Mouse (Mus musculus) G1E (cell line): ENCODE measurements at regions not wholly inside any gene's neighbourhood (a gene's known extent, or its start where the extent isn't known, plus 50 kb on each side); places are given as distances from the start of the nearest gene placed in this dataset.

Experiments used
- CTCF ChIP-seq: IDR thresholded peaks from 2 replicates; pipeline ENCODE4 v1.5.1; 2012; ENCODE audit warnings: low read depth, low read length, inconsistent platforms, mixed read lengths
- GATA1 ChIP-seq: IDR thresholded peaks from 2 replicates; pipeline ENCODE4 v1.6.1; 2012; ENCODE audit warnings: borderline replicate concordance, low read length, inconsistent platforms, mixed read lengths
- GATA2 ChIP-seq: IDR thresholded peaks from 2 replicates; pipeline ENCODE4 v1.6.1; 2012; ENCODE audit warnings: low read depth, low read length, inconsistent platforms, borderline replicate concordance
- TAL1 ChIP-seq: conservative IDR thresholded peaks from 2 replicates; pipeline ENCODE4 v1.6.1; 2012; ENCODE audit warnings: low read depth, low read length, inconsistent platforms, mixed read lengths

DNA sequence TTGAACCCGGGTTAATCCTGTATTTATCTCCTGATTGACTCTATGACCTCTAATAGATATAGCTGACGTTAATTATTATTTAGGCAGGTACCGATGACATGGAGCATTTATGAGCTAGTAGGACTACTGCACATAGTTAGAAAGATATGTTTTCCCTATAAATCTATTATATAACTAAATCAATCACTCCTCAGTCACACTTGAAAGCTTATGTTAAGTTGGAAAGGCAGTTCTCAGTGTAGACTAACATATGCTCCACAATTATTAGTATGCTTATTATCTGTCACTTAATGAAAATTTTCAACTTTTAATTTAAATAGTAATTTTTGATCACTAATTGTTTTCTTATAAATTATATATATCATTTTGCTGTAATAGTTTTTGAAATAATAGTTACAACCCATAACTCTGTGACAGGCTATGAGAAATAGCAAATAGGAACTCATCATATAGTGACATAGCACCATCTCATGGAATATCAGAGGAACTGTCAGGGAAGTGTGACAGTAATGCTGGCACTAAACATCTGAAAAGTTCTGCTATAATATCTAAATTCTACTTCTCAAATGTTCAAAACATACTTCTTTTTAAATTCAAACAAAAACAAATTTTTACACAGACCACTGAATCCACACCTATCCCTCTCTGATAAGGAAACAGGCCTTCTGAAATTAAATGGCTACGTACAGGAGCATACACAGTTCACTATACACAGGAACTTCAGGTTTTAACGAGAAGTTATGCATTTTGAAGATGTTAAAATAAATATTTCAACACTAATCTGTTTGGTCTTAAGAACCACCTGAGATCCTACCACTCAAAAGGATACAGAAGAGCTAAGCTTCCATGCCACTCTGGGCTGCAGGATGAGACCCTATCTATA lies 75.3 kb upstream of the Map2 start:
- TF ChIP-seq CTCF (no peak), GATA1 (no peak), TAL1 (no peak), GATA2 (no peak)
